Mouse (Mus musculus): Measurements from ENCODE around the gene Capns2. TPM values are rescaled to one million over a fixed set of nuclear protein-coding genes. Genes with fewer than 3 reads are reported as not detected.

Gene Capns2
- polyA plus RNA-seq, 1 experiment from 2014 or later = not detected

DNA sequence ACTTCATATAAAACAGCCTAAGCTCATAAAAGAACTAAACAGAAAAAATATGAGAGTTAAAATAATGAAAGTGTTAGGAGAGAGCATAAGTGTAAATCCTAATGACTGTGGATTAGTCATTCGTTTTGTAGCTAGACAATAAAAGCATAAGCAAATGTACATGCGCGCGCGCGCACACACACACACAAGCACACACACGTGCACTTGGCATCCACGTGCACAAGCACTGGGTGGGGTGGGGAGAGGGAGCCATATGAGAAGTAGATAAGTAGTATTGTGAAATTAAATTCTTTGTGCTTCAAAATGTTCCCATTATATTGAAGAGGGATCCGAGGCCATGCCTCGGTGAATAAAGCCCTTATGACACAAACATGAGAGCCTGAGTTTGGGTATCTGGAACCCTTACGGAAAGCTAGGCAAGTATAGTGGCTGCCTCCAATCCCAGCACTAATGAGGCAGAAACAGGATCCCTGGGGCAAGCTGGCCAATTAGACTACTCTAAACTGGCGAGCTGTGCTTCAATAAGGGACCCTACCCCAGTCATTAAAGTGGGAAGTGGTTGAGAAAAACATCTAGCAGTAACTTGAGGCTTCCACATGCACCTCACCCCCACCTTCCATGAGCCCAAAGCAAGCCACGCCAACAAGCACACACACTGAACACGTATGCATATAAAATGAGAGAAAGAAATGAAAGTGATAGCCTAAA is 42.6 kb upstream of the Capns2 start:
- TF ChIP-seq EP300 (IDR thresholded peaks at IDR 0.05; ENCODE audit: low read depth) (no peak), CTCF (IDR thresholded peaks at IDR 0.05; ENCODE audit: low read depth) (no peak)
- no peak for ATAC-seq
- H3K9me3 ChIP-seq (ENCODE audit: low read length) = no peaks in the 10 kb centered on the region
- no peak overlapping the region for H3K27ac ChIP-seq (ENCODE audit: low read depth)
- H3K27me3 ChIP-seq (ENCODE audit: insufficient read depth, low read length) = 0 out of 2 replicates have a peak, but pooled peaks cover 9% of the 10 kb centered on the region
- no peak overlapping the region for H3K4me3 ChIP-seq (ENCODE audit: low read depth, low read length)
- no peaks in the 10 kb centered on the region for H3K36me3 ChIP-seq (replicated peaks; ENCODE audit: insufficient read depth, low read length)
- no peak overlapping the region for H3K9ac ChIP-seq (replicated peaks)
- no peak overlapping the region for H3K4me2 ChIP-seq (ENCODE audit: low read depth, low read length)
- DNase-seq = no peak
- 84% methylated on average over 14 of the region's 14 CpGs for WGBS (ENCODE audit: insufficient replicate concordance)
- no peaks in the 10 kb centered on the region for H3K4me1 ChIP-seq (ENCODE audit: insufficient read depth)

DNA sequence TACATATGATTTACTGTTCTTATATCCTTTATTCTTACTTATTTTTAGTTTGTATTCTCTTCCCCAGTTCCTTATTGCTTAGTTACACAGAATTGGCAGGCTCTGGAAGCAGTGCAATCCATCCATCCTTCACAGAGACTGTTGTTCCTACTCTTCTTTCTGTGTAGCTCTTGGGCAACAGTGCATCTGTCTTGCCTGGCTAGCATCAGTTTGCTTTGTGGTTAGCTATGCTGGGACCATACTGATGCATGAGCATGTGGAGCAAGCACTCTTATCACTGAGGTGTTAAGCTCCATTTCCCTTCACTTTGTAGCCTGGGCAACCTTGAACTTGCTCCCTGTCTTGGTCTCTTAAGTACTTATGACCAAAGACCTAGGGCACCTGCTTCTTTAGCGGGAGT is 39.2 kb upstream of the Capns2 start:
- DNase-seq (no peak), ATAC-seq (no peak)
- Histone ChIP-seq H3K27ac (ENCODE audit: low read depth) (no peak overlapping the region), H3K9me3 (ENCODE audit: low read length) (no peaks in the 10 kb centered on the region), H3K4me3 (ENCODE audit: low read depth, low read length) (no peak overlapping the region), H3K36me3 (replicated peaks; ENCODE audit: insufficient read depth, low read length) (no peaks in the 10 kb centered on the region), H3K27me3 (ENCODE audit: insufficient read depth, low read length) (no peaks in the 10 kb centered on the region), H3K4me1 (ENCODE audit: insufficient read depth) (no peaks in the 10 kb centered on the region), H3K9ac (replicated peaks) (no peak overlapping the region), H3K4me2 (ENCODE audit: low read depth, low read length) (no peak overlapping the region)
- TF ChIP-seq CTCF (IDR thresholded peaks at IDR 0.05; ENCODE audit: low read depth) (no peak), EP300 (IDR thresholded peaks at IDR 0.05; ENCODE audit: low read depth) (no peak)
- WGBS (ENCODE audit: insufficient replicate concordance) = 71% methylated on average over 1 of the region's 1 CpGs

DNA sequence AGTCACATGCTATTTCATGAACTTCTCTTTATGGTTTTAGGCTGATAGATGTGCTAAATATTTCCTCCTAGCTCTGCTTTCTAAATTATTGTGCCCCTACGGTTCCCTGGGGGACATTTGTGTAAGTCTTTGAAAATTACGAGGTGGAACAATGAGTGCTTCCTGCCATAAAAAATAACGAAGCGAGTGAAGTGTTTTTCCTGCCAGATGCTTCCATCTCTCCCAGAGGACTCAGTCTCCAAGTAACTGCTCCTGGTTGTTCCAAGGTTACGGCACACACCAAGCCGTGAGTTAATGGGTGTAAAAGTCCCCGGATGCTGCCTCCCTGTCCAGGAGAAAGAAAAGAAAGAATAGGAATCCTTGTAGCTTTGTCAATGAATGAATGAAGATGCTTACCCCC is 30.9 kb upstream of the Capns2 start:
- Histone ChIP-seq H3K9me3 (ENCODE audit: low read length) (no peaks in the 10 kb centered on the region), H3K4me1 (ENCODE audit: insufficient read depth) (no peaks in the 10 kb centered on the region), H3K36me3 (replicated peaks; ENCODE audit: insufficient read depth, low read length) (no peaks in the 10 kb centered on the region), H3K4me3 (ENCODE audit: low read depth, low read length) (no peak overlapping the region), H3K27ac (ENCODE audit: low read depth) (no peak overlapping the region), H3K4me2 (ENCODE audit: low read depth, low read length) (no peak overlapping the region), H3K9ac (replicated peaks) (no peak overlapping the region), H3K27me3 (ENCODE audit: insufficient read depth, low read length) (no peaks in the 10 kb centered on the region)
- ATAC-seq = no peak
- TF ChIP-seq EP300 (IDR thresholded peaks at IDR 0.05; ENCODE audit: low read depth) (no peak), CTCF (IDR thresholded peaks at IDR 0.05; ENCODE audit: low read depth) (no peak)
- WGBS (ENCODE audit: insufficient replicate concordance) = 62% methylated on average over 7 of the region's 7 CpGs
- DNase-seq = no peak

DNA sequence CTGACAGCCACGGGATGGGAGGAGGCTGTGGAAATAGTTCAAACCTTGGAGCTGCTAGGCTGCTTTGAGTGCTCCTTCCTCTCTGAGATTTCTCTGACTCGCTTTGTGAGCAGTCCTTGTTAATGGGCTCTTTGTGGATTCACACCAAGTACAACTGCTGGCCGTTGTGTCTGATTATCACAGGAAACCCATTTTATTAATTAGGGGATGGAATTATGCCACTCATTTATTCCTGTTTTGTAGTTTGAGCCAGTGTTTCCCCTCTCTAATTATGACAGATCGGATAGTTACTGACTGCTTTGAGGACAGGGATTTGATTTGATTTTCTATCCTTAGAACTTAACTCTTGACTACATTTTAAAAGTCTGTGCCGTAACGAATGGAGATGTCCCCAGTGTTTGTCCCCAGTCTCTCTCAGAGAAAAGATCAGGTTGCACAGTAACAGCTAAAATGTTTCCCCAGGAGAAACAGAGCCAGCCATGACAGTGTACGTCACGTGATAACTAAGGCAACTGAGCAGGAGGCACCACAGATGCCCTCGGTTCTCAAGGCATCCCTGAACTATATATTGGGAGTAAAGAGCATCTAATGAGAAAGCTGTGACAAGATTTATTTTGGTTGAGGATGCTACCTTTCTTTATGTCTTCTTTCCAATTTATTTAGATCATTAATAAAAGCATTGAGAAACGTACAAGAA is 29.0 kb upstream of the Capns2 start:
- no peak overlapping the region for H3K4me2 ChIP-seq (ENCODE audit: low read depth, low read length)
- no peak overlapping the region for H3K27ac ChIP-seq (ENCODE audit: low read depth)
- WGBS (ENCODE audit: insufficient replicate concordance) = 75% methylated on average over 10 of the region's 10 CpGs
- H3K36me3 ChIP-seq (replicated peaks; ENCODE audit: insufficient read depth, low read length) = no peaks in the 10 kb centered on the region
- H3K4me1 ChIP-seq (ENCODE audit: insufficient read depth) = no peaks in the 10 kb centered on the region
- TF ChIP-seq EP300 (IDR thresholded peaks at IDR 0.05; ENCODE audit: low read depth) = no peak
- TF ChIP-seq CTCF (IDR thresholded peaks at IDR 0.05; ENCODE audit: low read depth) = no peak
- H3K4me3 ChIP-seq (ENCODE audit: low read depth, low read length) = no peak overlapping the region
- H3K9me3 ChIP-seq (ENCODE audit: low read length) = no peaks in the 10 kb centered on the region
- no peak overlapping the region for H3K9ac ChIP-seq (replicated peaks)
- DNase-seq (no peak), ATAC-seq (no peak)
- H3K27me3 ChIP-seq (ENCODE audit: insufficient read depth, low read length) = no peaks in the 10 kb centered on the region

DNA sequence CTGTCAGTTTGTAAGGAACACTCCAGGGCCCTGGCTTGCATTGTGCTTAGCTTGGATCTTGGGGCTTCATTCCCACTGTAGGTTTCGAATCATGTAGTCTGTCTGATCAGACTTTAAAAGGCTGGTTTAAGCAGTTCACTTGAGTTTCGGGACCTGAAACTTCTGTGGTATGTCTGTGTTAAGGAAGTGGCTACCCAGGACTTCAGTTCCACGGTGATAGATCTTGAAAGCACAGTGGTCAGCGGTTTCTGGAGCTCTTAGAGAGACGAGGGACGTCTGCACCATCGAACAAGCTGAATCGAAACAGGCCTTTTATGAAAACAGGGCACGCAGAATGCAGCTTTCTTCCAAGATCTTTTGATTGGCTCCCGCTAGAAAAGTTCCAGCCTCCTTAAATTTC is 25.4 kb upstream of the Capns2 start:
- no peak overlapping the region for H3K4me3 ChIP-seq (ENCODE audit: low read depth, low read length)
- no peaks in the 10 kb centered on the region; the same call in 1 of the 2 replicates for H3K36me3 ChIP-seq (replicated peaks; ENCODE audit: insufficient read depth, low read length)
- TF ChIP-seq CTCF (IDR thresholded peaks at IDR 0.05; ENCODE audit: low read depth) = no peak
- TF ChIP-seq EP300 (IDR thresholded peaks at IDR 0.05; ENCODE audit: low read depth) = no peak
- ATAC-seq = no peak
- WGBS (ENCODE audit: insufficient replicate concordance) = 65% methylated on average over 10 of the region's 10 CpGs
- no peak for DNase-seq
- H3K9me3 ChIP-seq (ENCODE audit: low read length) = no peaks in the 10 kb centered on the region
- H3K4me2 ChIP-seq (ENCODE audit: low read depth, low read length) = no peak overlapping the region
- no peak overlapping the region for H3K9ac ChIP-seq (replicated peaks)
- no peaks in the 10 kb centered on the region for H3K4me1 ChIP-seq (ENCODE audit: insufficient read depth)
- no peaks in the 10 kb centered on the region for H3K27me3 ChIP-seq (ENCODE audit: insufficient read depth, low read length)
- H3K27ac ChIP-seq (ENCODE audit: low read depth) = no peak overlapping the region

DNA sequence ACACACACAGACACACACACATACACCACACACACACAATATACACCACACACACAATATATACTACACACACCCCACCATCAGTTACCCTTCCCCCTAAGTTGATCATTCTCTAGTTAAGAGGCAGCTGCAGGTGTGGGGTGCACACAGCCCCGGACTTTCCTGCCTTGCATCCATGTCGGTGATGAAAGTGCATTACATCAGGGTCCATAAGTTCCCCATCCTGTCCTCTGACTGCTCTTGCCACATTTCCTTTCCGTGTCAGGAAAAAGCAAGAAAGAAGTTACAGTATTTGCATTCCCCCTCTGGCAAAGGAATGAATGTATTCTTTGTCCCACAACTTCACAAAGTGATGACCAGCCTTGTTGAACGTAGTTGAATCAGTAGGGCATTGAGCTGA is 20.0 kb upstream of the Capns2 start:
- no peaks in the 10 kb centered on the region; the same call in 1 of the 2 replicates for H3K36me3 ChIP-seq (replicated peaks; ENCODE audit: insufficient read depth, low read length)
- H3K4me2 ChIP-seq (ENCODE audit: low read depth, low read length) = no peak overlapping the region
- 36% methylated on average over 4 of the region's 4 CpGs for WGBS (ENCODE audit: insufficient replicate concordance)
- TF ChIP-seq CTCF (IDR thresholded peaks at IDR 0.05; ENCODE audit: low read depth) (no peak), EP300 (IDR thresholded peaks at IDR 0.05; ENCODE audit: low read depth) (no peak)
- no peak overlapping the region for H3K27ac ChIP-seq (ENCODE audit: low read depth)
- H3K9me3 ChIP-seq (ENCODE audit: low read length) = no peaks in the 10 kb centered on the region
- H3K4me3 ChIP-seq (ENCODE audit: low read depth, low read length) = no peak overlapping the region
- no peaks in the 10 kb centered on the region for H3K27me3 ChIP-seq (ENCODE audit: insufficient read depth, low read length)
- no peak overlapping the region for H3K9ac ChIP-seq (replicated peaks)
- ATAC-seq (no peak; the same call in 1 of the 2 replicates), DNase-seq (no peak)
- H3K4me1 ChIP-seq (ENCODE audit: insufficient read depth) = no peaks in the 10 kb centered on the region
